Comparison of ENCODE assay signal across 16 mouse cellular contexts in genomic region chr7:31040281-31041022, GRCm38 (mm10). TPM values are rescaled to one million over a fixed set of nuclear protein-coding genes. Genes with fewer than 3 reads are reported as not detected.
DNase-seq lines count a peak whose midpoint lies in the region; ATAC-seq and TF ChIP-seq lines count a peak whose summit lies in the region.
"Had no signal": no experiment of that assay in that cellular context is flagged by ENCODE, and none has a peak within 500 bp of the region (broad histone marks: within the 10 kb centered on the region; RNA-seq: fewer than 3 reads in every experiment).

No protein-coding gene starts in this region.

- H3K9me3 ChIP-seq in liver, embryonic 12.5 days (replicated peaks), result no peaks in the 10 kb centered on the region
- H3K9me3 ChIP-seq in liver, embryonic 11.5 days (ENCODE audit: control insufficient read depth, low read length), result no peaks in the 10 kb centered on the region
- H3K9me3 ChIP-seq in liver, embryonic 13.5 days (replicated peaks), result no peaks in the 10 kb centered on the region
- H3K9me3 ChIP-seq: midbrain, embryonic 15.5 days; neural tube, embryonic 12.5 days had no signal

- H3K36me3 ChIP-seq in liver, embryonic 12.5 days, result no peaks in the 10 kb centered on the region
- no peaks in the 10 kb centered on the region for H3K36me3 ChIP-seq in liver, embryonic 11.5 days (ENCODE audit: control insufficient read depth, insufficient read depth, low read length)
- no peaks in the 10 kb centered on the region for H3K36me3 ChIP-seq in liver, embryonic 13.5 days
- H3K36me3 ChIP-seq: midbrain, embryonic 15.5 days; neural tube, embryonic 12.5 days had no signal

- 44% methylated on average over 12 of the region's 12 CpGs for WGBS in liver, embryonic 12.5 days (ENCODE audit: insufficient replicate concordance)
- 64% methylated on average over 11 of the region's 12 CpGs for WGBS in liver, embryonic 11.5 days
- 36% methylated on average over 12 of the region's 12 CpGs for WGBS in liver, embryonic 13.5 days (ENCODE audit: insufficient replicate concordance)

- no peak for ATAC-seq in liver, embryonic 12.5 days
- no peak for ATAC-seq in liver, embryonic 11.5 days (replicated peaks; ENCODE audit: low FRiP score)
- ATAC-seq in liver, embryonic 13.5 days (ENCODE audit: low read depth), result no peak
- ATAC-seq in cerebellum, adult (ENCODE audit: insufficient number of reproducible peaks, low FRiP score, low TSS enrichment), result no peak
- ATAC-seq: hindbrain, embryonic 16.5 days; midbrain, embryonic 15.5 days had no signal

- H3K4me3 ChIP-seq in gastrocnemius, adult 2 months, result peak overlapping the region; percentile 75
- H3K4me3 ChIP-seq in liver, embryonic 12.5 days, result no peak overlapping the region
- H3K4me3 ChIP-seq in liver, embryonic 11.5 days (ENCODE audit: low read depth, low read length), result no peak overlapping the region
- H3K4me3 ChIP-seq in liver, embryonic 13.5 days (replicated peaks), result 0 out of 2 replicates have a peak overlapping the region, but pooled peaks have one; percentile 38
- H3K4me3 ChIP-seq: midbrain, embryonic 15.5 days; neural tube, embryonic 12.5 days had no signal

- H3K27me3 ChIP-seq in liver, embryonic 12.5 days (replicated peaks), result peaks cover 59% of the 10 kb centered on the region
- peaks cover 37% of the 10 kb centered on the region for H3K27me3 ChIP-seq in liver, embryonic 11.5 days (replicated peaks; ENCODE audit: control insufficient read depth, insufficient read depth, low read length)
- H3K27me3 ChIP-seq in liver, embryonic 13.5 days, result peaks cover 38% of the 10 kb centered on the region

- no peak for TF ChIP-seq CTCF in gastrocnemius, adult 2 months (IDR thresholded peaks at IDR 0.05)

- intact Hi-C loops in gastrocnemius, adult 2 months (cut with DNase I), result loop anchor here (5.0 kb wide), 1 partner anchor 68 kb away; the partner anchor contains the start of genes Fam187b and Lsr
- intact Hi-C loops in gastrocnemius, postnatal 14 days (cut with DNase I; ENCODE audit: low total_unique reads), result no loop called here

- no peak overlapping the region for H3K9ac ChIP-seq in liver, embryonic 12.5 days
- no peak overlapping the region for H3K9ac ChIP-seq in liver, embryonic 11.5 days (ENCODE audit: low read depth, low read length)
- no peak overlapping the region for H3K9ac ChIP-seq in liver, embryonic 13.5 days
- H3K9ac ChIP-seq: midbrain, embryonic 15.5 days; neural tube, embryonic 12.5 days had no signal

- H3K27ac ChIP-seq in gastrocnemius, adult 2 months, result no peak overlapping the region; the same call in 1 of the 2 replicates
- no peak overlapping the region for H3K27ac ChIP-seq in liver, embryonic 12.5 days
- H3K27ac ChIP-seq in liver, embryonic 11.5 days (ENCODE audit: low read depth, low read length), result no peak overlapping the region
- H3K27ac ChIP-seq in liver, embryonic 13.5 days, result no peak overlapping the region
- H3K27ac ChIP-seq: midbrain, embryonic 15.5 days; neural tube, embryonic 12.5 days had no signal

- DNase-seq in gastrocnemius, adult 2 months, result no peak
- DNase-seq in gastrocnemius, postnatal 14 days, result no peak
- no peak for DNase-seq in liver, embryonic 11.5 days (ENCODE audit: low spot score)
- no peak for DNase-seq in liver, embryonic 13.5 days
- peak; percentile 60 for DNase-seq in thymus, postnatal 25 days
- no peak for DNase-seq in adrenal gland, postnatal 36 days
- DNase-seq: cerebellum, postnatal 10 days; heart, adult 18-20 months; kidney, postnatal 10 days; layer of hippocampus, postnatal 36 days; right cerebral cortex, adult 18-20 months had no signal

- H3K4me2 ChIP-seq in liver, embryonic 12.5 days, result peak overlapping the region; percentile 55; the same call in 1 of the 2 replicates
- H3K4me2 ChIP-seq in liver, embryonic 11.5 days, result no peak overlapping the region
- peak overlapping the region; percentile 50; the same call in 1 of the 2 replicates for H3K4me2 ChIP-seq in liver, embryonic 13.5 days

- H3K4me1 ChIP-seq in liver, embryonic 12.5 days, result peaks cover 16% of the 10 kb centered on the region
- H3K4me1 ChIP-seq in liver, embryonic 11.5 days (replicated peaks; ENCODE audit: control insufficient read depth, insufficient read depth, low read length), result peaks cover 3% of the 10 kb centered on the region; the same call in 1 of the 2 replicates
- peaks cover under 1% of the 10 kb centered on the region for H3K4me1 ChIP-seq in liver, embryonic 13.5 days (replicated peaks)

RNA-seq across cellular contexts. Expression of gene Fxyd5, which starts 1.8 kb away (rescaled TPM):
- total RNA-seq in gastrocnemius, adult 2 months (2021), result 10 to 100 TPM in 1 of 2 experiments, 1 to 10 TPM in 1; 8.3 to 13.8 TPM
- 10 to 100 TPM; 12.6 to 14.3 TPM for total RNA-seq in gastrocnemius, postnatal 14 days (2021)
- polyA plus RNA-seq in liver, embryonic 12.5 days (2016; fragmentation: Nextera tagmentation; extraction: Ambion mirVana), result 19.0 and 22.3 TPM in 2 replicates
- polyA plus RNA-seq in liver, embryonic 11.5 days (2014; fragmentation: Nextera tagmentation; extraction: Ambion mirVana), result 28.1 and 31.1 TPM in 2 replicates
- polyA plus RNA-seq in liver, embryonic 13.5 days (2015; fragmentation: Nextera tagmentation; extraction: Ambion mirVana), result 17.3 and 19.2 TPM in 2 replicates
- total RNA-seq in adrenal gland, postnatal 36 days (2021), result 100 to 1,000 TPM in 1 of 2 experiments, 10 to 100 TPM in 1; 34.8 to 103 TPM

RNA-seq across cellular contexts. Expression of gene Fxyd7, which starts 10.8 kb away (rescaled TPM):
- total RNA-seq in gastrocnemius, adult 2 months (2021), result 1 to 10 TPM; 1.4 to 1.6 TPM
- total RNA-seq in gastrocnemius, postnatal 14 days (2021), result 1 to 10 TPM; 2.0 to 2.1 TPM
- 0.45 and 0.55 TPM in 2 replicates for polyA plus RNA-seq in liver, embryonic 12.5 days (2016; fragmentation: Nextera tagmentation; extraction: Ambion mirVana)
- polyA plus RNA-seq in liver, embryonic 11.5 days (2014; fragmentation: Nextera tagmentation; extraction: Ambion mirVana), result 1.9 and 2.6 TPM in 2 replicates
- polyA plus RNA-seq in liver, embryonic 13.5 days (2015; fragmentation: Nextera tagmentation; extraction: Ambion mirVana), result 0.17 and 0.47 TPM in 2 replicates
- total RNA-seq in adrenal gland, postnatal 36 days (2021), result 1 to 10 TPM; 1.2 to 1.6 TPM

RNA-seq across cellular contexts. Expression of gene Fxyd1, which starts 16.5 kb away (rescaled TPM):
- 1,000 to 10,000 TPM in 1 of 2 experiments, 100 to 1,000 TPM in 1; 944 to 1,010 TPM for total RNA-seq in gastrocnemius, adult 2 months (2021)
- 1,000 to 10,000 TPM; 1,292 to 1,295 TPM for total RNA-seq in gastrocnemius, postnatal 14 days (2021)
- 28.2 and 28.3 TPM in 2 replicates for polyA plus RNA-seq in liver, embryonic 12.5 days (2016; fragmentation: Nextera tagmentation; extraction: Ambion mirVana)
- 23.5 and 35.8 TPM in 2 replicates for polyA plus RNA-seq in liver, embryonic 11.5 days (2014; fragmentation: Nextera tagmentation; extraction: Ambion mirVana)
- 41.1 and 44.2 TPM in 2 replicates for polyA plus RNA-seq in liver, embryonic 13.5 days (2015; fragmentation: Nextera tagmentation; extraction: Ambion mirVana)
- total RNA-seq in adrenal gland, postnatal 36 days (2021), result 100 to 1,000 TPM; 167 to 239 TPM

RNA-seq across cellular contexts. Expression of gene Lgi4, which starts 18.7 kb away (rescaled TPM):
- total RNA-seq in gastrocnemius, adult 2 months (2021), result 1 to 10 TPM; 2.4 to 3.3 TPM
- total RNA-seq in gastrocnemius, postnatal 14 days (2021), result 1 to 10 TPM; 6.2 to 8.7 TPM
- 0.06 and 0.19 TPM in 2 replicates for polyA plus RNA-seq in liver, embryonic 12.5 days (2016; fragmentation: Nextera tagmentation; extraction: Ambion mirVana)
- polyA plus RNA-seq in liver, embryonic 11.5 days (2014; fragmentation: Nextera tagmentation; extraction: Ambion mirVana), result 0.30 and 0.45 TPM in 2 replicates
- polyA plus RNA-seq in liver, embryonic 13.5 days (2015; fragmentation: Nextera tagmentation; extraction: Ambion mirVana), result 0.07 and 0.13 TPM in 2 replicates
- total RNA-seq in adrenal gland, postnatal 36 days (2021), result 1 to 10 TPM; 2.7 to 5.4 TPM

RNA-seq across cellular contexts. Expression of gene Fxyd3, which starts 36.1 kb away (rescaled TPM):
- 1 to 10 TPM; 1.2 to 1.4 TPM for total RNA-seq in gastrocnemius, adult 2 months (2021)
- total RNA-seq in gastrocnemius, postnatal 14 days (2021), result 1 to 10 TPM; 1.9 to 3.3 TPM
- polyA plus RNA-seq in liver, embryonic 12.5 days (2016; fragmentation: Nextera tagmentation; extraction: Ambion mirVana), result 0.67 and 0.86 TPM in 2 replicates
- polyA plus RNA-seq in liver, embryonic 11.5 days (2014; fragmentation: Nextera tagmentation; extraction: Ambion mirVana), result 1.2 and 1.7 TPM in 2 replicates
- polyA plus RNA-seq in liver, embryonic 13.5 days (2015; fragmentation: Nextera tagmentation; extraction: Ambion mirVana), result 0.52 and 1.1 TPM in 2 replicates
- 1 to 10 TPM; 1.5 to 2.3 TPM for total RNA-seq in adrenal gland, postnatal 36 days (2021)
- total RNA-seq: layer of hippocampus, postnatal 36 days had no signal
- polyA plus RNA-seq: midbrain, embryonic 15.5 days had no signal

Comparison
In these comparisons a context has a peak if more than half of its experiments do, and no peak if none do; other contexts are left out.
1. H3K4me3 ChIP-seq: peak in gastrocnemius, adult 2 months (single experiment) and liver, embryonic 13.5 days (single experiment); none in liver, embryonic 12.5 days (single experiment) and liver, embryonic 11.5 days (single experiment).